Mouse (Mus musculus) erythroid progenitor cell, adult 5-6 weeks (primary cell): Measurements from ENCODE around the gene Enox1. TPM values are rescaled to one million over a fixed set of nuclear protein-coding genes. Genes with fewer than 3 reads are reported as not detected.

Source experiments
- ATAC-seq: replicated peaks from 2 replicates; pipeline ENCODE4 v1.8.0; 2016; ENCODE audit warnings: moderate number of reproducible peaks, mild to moderate bottlenecking, moderate TSS enrichment, inconsistent platforms; ENCODE audit not compliant: poor library complexity, low FRiP score, severe bottlenecking
- total RNA-seq, 2 experiments: library from RNA; stranded (forward) in 1 of 2; stranded (reverse) in 1 of 2; fragments of 150-400 nt in 1 of 2; fragments of 186-747, 209-891 nt in 1 of 2; gene quantifications; 2 replicates each; pipeline versions ENCODE4 v1.2.3 to v1.2.4; 2015 to 2017; ENCODE audit warnings: low replicate concordance in 2 of 2

The Enox1 gene
- total RNA-seq, 2 experiments from 2014 or later = not detected

DNA sequence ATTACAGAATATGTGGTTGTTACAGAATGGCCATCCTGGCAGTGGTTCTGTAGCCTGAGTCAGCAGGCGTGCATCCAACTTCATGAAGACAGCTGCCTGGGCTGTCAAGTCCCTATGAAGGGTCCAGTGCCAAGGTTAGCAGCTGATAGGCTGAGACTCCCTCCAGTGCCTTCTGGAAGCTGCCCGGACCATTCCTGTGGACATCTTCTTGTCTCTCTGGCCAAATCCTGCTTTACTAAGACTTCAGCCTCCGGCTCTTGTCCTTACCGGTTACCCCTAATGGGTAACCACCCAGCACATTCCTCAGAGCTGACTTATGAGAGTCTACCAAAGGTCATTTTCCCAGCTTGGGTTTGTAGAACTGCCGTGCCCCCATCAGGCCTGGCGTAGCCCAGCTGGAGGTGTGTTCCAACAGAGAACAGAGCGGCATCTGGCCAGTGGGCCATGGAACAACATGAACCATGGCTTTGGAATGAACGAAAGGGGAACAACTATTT, 328.4 kb downstream of the Enox1 start:
- no peak for ATAC-seq

DNA sequence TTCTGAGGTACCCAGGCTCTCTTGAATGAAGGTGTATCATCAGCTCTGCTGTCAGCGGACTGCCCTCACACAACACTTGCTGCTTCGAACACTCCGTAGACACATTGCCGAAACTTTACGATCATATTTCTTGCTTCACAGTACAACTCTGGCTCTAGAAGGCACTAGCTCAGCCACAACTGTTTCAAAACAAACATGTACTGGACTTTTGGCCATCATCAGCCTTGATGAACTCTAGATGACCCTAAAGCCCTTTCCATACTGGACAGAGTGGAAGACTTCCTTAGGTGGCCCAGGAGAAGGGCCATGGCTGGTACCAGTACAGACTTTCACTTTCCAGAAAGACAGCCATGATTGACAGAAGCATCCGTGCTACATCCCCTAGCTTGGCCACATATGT, 334.1 kb downstream of the Enox1 start:
- ATAC-seq = no peak

DNA sequence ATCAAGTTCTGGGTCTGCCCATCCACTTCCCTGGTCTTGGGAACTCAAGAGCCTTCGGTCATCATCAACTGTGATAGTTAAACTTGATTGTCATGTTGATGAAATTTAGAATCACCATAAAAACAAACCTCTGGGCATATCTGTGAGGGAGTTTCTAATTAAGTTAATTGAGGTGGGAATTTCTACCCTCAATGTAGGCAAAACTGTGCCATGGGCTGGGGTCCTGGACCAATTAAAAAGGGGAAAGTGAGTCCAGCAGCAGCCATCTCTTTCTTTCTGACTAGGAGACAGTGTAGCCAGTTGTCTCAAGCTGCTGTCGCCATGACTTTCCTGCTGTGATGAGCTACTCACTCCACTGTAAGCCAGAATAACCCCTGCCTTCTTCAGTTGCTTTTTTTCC, 335.2 kb downstream of the Enox1 start:
- no peak for ATAC-seq

DNA sequence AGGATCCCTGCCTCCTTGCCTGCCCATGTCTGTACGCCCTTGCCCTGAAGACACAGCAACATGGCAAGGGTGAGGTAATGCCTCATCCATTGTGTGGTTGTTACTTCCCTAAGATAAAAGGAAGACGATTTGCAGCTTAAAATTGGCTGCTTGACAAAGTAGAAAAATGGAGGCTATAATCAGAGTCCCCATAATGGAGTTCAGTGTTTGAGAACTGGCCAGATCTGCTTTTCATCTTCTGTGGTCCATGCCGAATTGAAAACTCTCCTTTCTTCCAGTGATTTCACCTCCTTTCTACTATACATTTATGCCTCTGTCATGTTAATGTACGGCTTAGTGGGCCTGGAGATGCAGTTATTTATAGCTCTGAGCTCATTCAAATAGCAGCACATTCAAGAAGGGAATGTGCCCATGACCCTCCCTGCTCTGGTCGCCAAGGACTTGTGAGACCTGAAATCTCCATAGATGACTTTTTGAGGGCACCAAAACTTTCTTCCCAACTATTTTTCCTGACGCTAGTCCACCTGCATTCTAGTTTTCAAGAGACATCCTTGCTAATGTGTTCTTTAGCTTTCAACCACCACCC, 343.5 kb downstream of the Enox1 start:
- ATAC-seq = no peak

DNA sequence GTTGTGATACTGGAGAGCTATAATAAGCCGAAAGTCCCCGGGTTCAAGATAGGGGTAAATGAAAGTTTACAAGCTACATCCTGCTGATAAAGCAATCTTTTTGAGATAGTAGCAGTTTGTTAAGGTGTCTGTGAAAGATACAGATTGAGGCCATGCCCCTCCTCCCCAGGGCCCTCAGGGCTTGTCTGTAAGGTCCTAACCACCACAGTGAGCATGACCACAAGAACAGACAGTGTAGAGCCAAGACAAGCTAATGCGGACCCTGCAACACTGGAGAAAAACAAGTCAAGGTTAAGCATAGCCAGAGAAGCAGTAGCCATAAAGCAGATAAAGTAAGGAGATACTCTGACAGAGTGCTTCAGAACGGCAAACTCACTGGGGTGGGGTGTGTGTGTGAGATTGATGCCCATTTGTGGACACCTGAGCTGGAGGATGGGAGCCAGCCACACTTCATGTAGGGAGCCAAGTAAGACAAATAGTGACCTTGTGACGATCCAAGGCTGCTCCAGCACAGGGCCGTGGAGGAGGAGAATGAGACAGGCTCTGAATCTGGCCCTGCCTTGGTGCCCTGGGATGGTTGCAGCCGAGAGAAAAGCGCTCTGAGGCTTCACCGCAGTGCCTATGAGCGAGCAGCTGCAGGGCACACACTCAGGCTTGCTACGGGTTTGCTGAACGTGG, 348.0 kb downstream of the Enox1 start:
- ATAC-seq = no peak

DNA sequence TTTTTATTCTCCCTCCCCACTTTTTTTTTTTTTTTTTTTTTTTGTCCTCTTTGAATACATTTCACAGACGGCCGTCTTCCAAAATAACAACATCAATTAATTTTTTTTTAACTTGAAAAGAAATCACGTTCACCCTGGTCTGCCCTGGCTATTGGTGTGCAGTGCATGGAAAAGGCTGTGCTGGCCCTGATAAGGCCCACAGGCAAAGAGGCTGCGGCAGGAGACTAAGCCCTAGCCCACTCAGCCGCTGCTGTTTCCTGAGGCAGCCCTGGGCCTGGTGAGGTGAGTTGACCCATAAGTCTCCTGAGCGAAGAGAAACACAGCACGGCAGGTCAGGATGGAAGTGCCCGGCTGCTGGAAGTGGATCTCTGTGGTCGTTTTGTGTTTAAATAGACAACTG, 349.8 kb downstream of the Enox1 start:
- ATAC-seq = no peak

DNA sequence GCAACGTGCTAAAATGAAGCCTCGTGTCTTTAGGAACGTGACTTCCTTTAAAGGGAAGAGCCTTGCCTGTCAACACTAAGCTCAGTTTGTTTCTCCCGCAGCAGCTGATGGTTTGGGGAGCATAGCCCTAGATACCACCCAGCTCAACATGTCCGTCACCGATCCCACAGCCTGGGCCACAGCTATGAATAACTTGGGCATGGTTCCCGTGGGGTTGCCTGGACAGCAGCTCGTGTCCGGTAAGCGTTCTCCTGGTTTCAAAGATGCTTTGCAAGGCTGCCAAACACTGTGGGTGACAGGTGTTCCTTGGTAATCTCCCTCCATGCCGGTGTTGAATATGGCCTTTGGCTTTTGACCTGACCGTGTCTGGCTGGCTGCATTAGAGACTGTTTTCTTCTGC, 351.5 kb downstream of the Enox1 start:
- no peak for ATAC-seq

DNA sequence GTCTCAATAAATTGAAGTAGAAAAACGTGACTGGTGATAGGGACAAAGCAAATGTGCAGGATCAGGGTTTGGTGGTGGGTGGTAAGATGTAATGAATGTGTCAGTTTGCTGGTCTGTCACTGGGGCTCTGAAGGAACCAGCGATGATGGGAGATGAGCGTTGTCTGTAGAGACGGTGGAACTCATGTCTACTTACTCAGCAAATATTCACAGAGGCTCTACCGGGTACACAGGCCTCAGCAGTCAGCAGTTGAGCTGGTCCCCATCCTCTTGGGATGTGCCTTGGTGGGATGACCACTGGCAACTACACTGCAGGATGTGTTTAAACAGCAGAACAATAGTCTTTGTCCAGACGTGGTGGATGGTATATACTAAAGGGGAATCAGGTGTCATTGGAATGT, 352.5 kb downstream of the Enox1 start:
- ATAC-seq = no peak

DNA sequence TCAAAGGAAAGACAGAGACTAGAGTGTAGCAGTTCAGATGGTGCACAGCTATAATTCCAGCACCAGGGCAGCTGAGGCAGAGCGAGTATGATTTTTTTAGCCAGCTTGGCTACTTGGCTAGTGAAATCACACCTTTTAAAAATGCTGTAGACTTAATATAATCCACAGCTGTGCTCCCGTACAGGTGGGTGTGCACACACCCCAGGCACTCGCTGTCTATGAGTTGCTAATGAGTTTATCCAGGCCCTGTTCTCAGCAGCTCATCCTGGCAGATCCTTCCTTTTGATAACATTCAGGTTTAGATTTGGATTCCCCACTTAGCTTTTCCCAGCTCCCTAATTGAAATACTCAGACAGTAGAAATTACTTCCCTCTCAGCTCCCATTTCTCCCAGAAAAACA, 353.4 kb downstream of the Enox1 start:
- ATAC-seq = no peak

DNA sequence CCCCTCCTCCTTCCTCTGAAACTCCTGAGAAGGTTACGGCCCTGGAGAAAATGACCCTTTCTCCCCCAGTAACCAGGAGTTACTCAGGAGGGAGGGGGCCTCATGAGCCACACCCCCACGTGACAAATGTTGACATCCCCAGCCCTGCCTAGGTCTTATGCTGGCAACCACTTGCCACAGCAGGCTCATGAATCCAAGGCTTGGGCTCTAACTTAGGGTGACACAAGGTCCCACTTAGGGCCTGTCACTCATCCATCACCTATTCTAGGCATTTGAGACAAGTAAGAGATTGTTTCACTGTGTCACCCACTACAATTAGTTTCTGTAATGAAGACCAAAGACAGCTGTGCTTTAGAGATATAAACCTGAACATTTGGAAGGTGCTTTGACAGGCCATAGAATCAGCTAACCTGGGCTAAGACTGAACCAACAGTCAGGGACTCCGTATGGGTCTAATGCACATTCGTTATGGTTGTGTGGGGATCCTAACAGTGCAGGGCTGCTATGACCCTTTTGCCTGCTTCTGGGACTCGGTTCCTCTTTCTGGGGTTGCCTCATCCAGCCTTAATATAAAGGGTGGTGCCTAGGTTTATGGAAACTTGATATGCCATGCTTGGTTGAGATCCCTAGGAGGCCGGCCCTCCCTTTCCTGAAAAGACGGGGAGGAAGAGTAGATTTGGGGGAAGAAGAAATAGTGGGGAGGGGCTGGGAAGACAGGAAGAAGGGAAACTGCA, 354.7 kb downstream of the Enox1 start:
- ATAC-seq = no peak

DNA sequence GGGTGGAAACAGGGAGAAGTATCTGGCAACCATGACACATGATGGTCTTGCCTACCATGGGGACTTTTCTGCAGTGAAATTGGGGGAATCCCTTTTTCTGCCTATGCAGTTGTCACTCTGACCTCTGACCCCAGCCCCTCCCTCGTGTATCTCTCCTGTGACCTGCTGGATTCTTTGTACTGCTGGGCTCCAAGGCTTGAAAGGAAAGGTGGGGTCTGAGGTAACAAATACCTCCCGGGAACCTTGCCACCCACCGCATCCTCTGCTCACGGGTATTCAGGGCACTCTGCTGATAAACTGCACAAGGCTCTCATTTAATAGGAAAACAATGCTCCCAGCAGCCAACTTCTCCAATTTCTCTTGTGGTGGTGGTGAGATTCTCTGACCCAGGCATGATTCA, 361.5 kb downstream of the Enox1 start:
- no peak for ATAC-seq

DNA sequence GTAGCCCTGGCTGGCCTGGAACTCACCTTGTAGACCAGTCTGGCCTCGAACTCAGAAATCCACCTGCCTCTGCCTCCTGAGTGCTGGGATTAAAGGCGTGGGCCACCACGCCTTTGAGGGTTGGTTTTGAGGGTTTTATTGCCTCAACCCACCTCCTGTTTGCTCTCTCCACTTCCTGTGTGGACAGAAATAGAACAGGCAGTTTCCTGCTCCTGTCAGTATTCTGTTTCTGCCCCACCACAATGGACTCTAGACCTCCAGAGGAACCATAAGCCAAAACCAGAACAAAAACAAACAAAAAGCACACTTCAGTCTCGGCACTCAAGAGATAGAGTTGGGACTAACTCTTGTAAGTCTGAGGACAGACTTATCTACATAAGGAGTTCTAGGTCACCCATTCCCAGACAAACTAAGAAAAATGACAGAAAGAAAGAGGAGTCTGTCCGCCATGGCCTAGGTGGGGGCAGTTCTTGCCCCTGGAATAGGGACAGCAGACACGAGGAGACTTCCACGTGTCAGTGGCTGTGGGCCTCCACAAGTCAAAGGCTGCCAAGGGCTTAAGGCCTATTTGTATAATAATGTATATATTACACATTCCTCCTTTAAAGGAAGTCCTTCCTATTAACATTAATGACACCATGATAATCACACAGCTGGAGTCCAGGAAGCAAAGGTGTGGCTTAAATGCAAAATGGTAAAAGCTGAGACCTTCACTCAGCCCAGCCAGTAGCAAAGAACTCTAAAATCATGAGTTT, 362.6 kb downstream of the Enox1 start:
- no peak for ATAC-seq

DNA sequence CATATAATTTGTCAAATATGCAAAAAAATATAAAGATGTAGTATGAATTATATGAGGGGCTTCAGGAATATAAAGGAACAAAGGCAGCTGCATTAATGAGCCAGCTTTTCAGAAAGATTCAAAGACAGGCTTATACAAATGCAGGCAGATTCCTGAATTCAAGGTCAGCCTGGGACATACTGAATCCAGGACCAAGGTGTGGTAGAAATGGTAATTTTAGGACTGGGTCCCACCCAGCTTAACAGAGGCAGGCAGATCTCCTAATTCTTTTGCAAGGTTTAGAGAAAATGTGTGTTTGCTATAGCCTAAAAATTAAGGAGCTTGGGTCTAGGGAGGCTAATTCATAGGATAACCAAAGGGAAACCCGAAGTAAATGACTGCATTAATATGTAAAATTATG, 363.1 kb downstream of the Enox1 start:
- ATAC-seq = no peak

DNA sequence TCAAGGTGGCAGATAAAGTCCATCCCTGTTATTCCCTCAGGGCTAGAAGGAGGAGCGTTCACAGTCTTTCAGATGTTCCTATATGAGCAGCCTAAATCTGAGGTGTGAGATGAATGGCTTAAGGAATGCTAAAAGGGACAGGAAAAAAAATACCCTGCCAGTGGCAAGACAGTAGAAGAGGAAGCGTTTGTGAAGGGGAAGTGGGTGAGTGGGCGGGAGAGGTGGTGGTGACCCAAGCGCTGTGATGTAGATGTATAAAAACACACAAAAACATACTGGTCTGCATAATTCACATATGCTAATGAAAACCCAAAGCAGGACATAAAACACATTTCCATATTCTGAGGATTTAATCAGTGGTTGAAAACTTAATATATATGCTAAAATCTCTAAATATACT, 367.7 kb downstream of the Enox1 start:
- no peak for ATAC-seq

DNA sequence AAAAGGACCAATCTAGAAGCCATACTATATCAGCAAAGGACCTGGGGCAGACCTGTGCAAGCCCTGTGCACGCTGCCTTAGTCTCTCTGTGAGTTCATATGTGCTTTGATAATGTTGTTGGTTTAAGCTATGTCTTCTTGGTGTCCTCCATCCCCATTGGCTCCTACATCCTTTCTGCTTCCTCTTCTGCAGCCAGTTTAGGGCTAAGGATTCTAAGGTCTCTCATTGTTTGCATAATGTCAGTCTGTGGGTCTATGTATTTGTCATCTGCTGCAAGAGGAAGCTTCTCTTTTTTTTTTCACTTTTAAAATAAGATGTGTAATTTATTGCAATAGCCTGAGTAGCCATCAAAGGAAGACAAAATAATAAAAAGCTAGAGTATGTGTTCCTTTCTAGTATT, 369.7 kb downstream of the Enox1 start:
- ATAC-seq = no peak

DNA sequence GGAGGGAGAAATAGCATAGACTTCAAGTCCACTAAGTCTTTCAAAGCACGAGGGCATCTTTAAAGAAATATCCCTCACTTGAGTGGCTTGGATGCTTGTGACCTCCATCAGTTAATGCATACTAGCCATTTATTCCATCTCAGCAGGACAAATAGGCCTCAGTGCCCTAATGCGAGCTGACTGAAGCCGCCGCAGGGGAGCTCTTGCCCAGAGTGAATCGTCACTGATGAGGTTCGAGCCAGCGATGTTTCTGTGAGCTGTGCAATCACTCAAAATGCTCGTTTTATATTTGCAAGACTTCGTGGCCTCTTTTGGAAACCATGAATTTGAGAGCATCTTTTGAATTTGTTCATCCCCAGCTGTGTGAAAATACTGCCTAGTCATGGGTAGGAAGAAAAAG, 372.6 kb downstream of the Enox1 start:
- ATAC-seq = no peak

DNA sequence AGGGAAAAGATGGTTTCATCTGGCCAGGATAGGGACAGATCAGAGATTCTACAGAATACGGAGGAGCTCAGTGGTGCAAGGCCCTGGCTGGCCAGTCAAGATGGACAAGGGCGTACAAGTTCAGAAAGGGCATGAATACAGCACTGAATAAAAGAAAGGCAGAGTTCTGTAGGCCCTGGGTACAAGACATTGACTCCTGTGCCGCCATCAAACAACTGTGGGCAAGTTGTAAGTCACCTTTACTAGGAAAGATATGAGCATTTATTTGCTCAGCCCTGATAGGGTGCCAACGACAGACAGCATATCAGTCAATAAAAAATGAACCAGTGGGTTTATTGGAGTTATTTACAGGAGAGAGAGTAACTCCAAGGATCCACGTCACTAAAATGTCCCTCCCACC, 373.1 kb downstream of the Enox1 start:
- ATAC-seq = no peak

DNA sequence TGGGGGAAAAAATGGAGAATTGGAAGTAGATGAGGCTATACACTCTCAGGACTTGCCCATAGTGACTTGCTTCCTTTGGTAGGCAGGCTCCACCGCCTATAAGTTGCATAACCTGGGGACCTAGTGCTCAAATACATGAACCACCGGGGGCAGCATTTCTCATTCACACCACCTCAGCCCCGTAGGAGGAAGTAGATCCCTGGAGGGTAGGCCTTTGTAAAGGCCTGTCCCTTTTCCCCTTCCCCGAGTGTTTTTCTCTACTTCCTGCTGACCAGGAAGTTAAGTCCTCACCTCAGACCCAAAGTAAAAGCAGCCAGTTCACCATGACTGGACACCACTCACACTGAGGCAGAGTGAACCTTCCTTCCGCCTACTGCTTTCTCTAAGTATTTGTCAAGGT, 377.1 kb downstream of the Enox1 start:
- no peak for ATAC-seq

DNA sequence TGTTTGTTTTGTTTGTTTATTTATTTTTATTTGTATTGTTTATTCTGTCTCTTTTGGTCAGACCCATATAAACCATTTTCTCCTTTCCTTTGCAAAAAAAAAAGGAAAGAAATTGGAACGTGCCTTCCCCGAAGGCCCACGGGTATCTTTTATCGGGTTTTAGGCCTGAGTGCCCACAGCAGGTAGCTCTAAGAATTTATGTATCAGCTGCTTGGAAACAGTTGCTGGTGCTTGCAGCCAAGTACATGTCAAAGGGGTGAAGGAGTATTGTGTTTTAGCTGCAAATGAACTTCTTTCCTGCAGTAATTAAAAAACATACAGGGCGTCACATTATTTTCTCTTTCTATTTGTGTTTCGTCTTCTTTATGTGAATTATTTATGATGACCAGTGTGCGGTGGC, 377.6 kb downstream of the Enox1 start:
- ATAC-seq = no peak

DNA sequence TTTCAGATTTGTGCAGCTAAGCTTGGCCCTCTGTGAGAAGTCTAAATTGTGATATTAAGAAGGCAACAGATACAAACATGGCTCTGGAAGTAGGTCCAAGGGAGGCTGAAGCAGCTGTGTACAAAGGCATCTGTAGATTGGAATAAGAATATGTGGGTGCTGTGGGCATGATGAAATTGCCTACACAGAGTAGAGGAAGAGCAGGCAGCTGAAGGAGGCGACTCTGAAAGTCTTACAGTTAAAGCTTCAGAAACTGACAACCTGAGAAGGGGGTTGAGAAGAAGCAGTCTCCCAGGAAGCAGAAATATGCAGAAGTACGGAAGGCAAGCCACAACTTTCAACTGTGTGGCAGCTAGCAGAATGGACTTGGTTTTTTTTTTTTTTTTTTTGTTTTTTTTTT, 380.0 kb downstream of the Enox1 start:
- ATAC-seq = no peak

DNA sequence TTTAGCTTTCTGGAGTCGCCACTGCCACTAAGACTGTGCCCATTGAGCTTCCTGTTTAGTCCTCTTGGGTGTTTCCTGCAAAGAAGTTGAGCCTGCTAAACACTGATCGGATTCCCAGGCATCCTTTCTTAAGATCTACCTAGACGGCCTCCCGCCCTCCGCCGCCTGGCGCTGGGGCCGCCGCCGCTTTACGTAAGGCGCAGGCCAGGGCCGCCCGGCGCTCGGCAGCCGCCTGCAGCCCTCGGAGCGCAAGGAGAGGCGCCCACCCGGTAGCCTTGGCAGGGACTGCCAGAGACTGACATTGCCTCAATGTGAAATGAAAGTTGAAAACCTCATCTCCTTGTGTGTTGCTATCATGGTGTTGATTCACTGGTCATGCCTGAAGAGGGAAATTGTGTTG, 383.0 kb downstream of the Enox1 start:
- ATAC-seq = peak; percentile 88
